Mouse (Mus musculus) testis, adult 2 months (tissue): Measurements from ENCODE around the gene Ndufa12.

Source experiments
- CTCF ChIP-seq: fragments of 200-500 bp; IDR thresholded peaks from 2 replicates; pipeline ENCODE4 v1.5.1; 2012; ENCODE audit warnings: low read depth, mild to moderate bottlenecking, inconsistent platforms, low read length, moderate library complexity; ENCODE audit not compliant: control insufficient read depth, insufficient read depth, insufficient replicate concordance
- POLR2A ChIP-seq: fragments of 200-500 bp; IDR thresholded peaks from 2 replicates; pipeline ENCODE4 v1.6.1; 2012; ENCODE audit warnings: low read depth, mild to moderate bottlenecking, inconsistent platforms, low read length, moderate library complexity; ENCODE audit not compliant: control insufficient read depth

- TF ChIP-seq CTCF (no peak), POLR2A (no peak)
These were observed 31.3 kb upstream of the Ndufa12 start for GRCm38 (mm10) chr10:94167051-94167750.
